Mouse (Mus musculus) granulocyte monocyte progenitor cell, adult 5-6 weeks (primary cell): ENCODE measurements around the gene Olfr702. TPM values are rescaled to one million over a fixed set of nuclear protein-coding genes. Genes with fewer than 3 reads are reported as not detected.

ENCODE experiments used
- ATAC-seq: replicated peaks from 2 replicates; pipeline ENCODE4 v1.8.0; 2016; ENCODE audit warnings: mild to moderate bottlenecking, moderate TSS enrichment, inconsistent platforms; ENCODE audit not compliant: poor library complexity, severe bottlenecking
- total RNA-seq, 2 experiments: library from RNA; stranded (forward) in 1 of 2; stranded (reverse) in 1 of 2; fragments of 200-712, 200-1000 nt in 1 of 2; fragments of >200 nt in 1 of 2; fragmentation: Nextera tagmentation in 1 of 2; gene quantifications; 2 replicates each; pipeline ENCODE4 v1.2.3; 2014 to 2017

The Olfr702 gene
- total RNA-seq (2014; fragmentation: Nextera tagmentation) (not detected in 2 replicates), total RNA-seq (2017) (not detected in 2 replicates)

DNA sequence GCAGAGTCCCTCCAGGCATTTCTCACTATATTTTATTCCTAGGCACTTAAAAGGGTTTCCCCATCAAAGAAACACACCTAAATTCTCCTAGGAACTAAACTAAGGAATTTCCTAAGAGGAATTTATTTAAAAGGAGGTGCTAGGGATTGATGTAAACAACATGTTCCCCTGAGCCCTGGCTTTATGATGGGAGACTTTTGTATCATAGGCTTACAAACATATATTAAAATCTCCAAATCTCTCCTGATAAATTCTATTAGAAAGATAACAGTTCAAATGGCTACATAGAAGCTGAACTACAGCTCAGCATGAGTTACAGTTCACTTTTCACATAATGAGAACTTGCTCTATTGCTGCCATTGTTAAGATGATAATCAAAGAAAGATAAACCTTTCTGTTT is at the start of gene Olfr702:
Olfr702 (minus strand) TSS at position 101 of the 400 bp plus-strand sequence.
- ATAC-seq: no peak

DNA sequence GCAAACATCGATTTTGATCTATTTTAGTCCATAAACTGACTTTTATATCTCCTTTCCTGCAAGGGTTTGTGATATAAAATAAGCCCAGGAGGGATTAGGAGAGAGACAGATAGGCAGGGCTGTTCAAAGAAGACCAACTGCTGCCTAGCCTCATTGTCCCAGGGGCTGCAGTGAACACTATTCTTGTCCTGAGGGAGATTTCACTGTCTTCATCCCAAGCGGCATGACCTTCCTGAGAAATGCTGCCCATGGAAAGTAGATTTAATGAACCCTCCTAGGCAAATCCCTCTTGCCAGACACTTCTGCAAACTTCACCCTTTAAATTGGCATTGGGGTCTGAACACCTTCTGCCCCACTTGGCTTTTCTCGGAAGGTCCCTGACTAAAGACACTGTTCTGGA is 43.1 kb upstream of the Olfr702 start, which contains the start of gene Olfr705:
Olfr705 (minus strand) TSS at position 101 of the 400 bp plus-strand sequence.
- ATAC-seq: no peak

DNA sequence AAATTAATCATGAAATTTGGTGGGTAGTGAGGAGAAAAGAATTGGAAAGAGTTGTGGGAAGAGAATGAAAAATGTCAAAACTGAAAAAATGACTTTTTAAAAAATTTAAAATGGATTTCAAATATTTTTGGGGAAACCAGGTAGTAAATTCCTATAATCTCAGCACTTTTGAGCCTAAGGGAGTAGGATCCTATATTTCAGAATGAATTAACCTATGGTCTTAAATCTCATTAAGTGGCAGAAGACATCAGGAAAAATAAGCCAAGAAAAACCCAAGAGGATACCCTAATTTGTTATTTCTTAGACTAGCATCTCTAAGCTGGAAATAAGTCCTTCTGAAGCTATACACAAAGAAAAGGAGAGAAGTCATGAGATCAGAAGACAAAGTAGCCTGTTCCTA is 29.2 kb upstream of the Olfr702 start, which contains the start of gene Olfr704:
Olfr704 (plus strand) TSS at position 301 of the 400 bp plus-strand sequence.
- no peak for ATAC-seq

DNA sequence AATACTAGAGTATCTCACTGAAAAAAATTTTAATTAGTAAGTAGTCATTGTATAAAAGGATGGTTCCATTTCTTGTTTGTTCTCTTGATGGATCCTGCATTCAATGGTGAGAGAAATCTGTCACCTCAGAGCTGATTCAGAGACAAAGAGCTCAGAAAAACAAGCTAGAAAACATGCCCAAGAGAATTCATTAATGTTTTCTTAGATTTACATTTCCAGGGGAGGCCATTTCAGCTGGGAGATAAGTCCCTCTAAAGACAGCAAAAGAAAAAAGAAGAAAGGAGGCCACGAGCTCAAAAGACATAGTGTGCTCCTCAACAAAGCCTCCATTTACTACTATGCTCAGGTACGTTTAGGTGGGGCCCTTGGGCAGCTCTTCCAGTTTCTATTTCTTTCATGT is 9.4 kb upstream of the Olfr702 start, which contains the start of gene Olfr703:
Olfr703 (plus strand) TSS at position 301 of the 400 bp plus-strand sequence.
- no peak for ATAC-seq

DNA sequence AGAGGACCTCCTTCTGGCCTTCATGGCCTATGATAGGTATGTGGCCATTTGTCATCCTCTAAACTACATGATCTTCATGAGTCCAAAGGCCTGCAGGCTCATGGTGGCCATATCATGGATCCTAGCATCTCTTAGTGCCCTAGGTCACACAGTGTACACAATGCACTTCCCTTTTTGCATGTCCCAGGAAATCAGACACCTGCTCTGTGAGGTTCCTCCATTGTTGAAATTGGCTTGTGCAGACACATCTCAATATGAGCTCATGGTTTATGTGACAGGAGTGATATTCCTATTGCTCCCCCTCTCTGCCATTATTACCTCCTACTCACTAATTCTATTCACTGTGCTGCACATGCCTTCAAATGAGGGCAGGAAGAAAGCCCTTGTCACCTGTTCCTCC is 15.3 kb downstream of the Olfr702 start:
- peak; percentile 51 for ATAC-seq

DNA sequence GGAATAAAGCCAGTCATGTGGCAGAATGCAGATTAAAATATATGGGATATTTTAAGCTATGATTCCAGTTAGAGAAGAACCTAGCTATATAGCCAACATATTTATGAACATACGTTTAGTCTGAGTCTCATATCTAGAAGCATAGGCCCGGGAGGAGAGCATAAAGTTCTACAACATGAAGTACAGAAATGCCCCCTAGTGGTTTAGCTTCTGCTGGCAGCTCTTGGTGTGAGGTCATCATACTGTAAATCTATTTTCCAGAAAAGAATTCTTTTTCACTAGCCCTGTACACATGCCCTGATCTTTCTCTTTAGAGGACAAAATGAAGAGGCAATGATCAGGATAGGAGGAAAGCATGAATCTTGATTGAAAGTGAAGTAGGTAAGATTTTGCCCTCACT is 17.9 kb downstream of the Olfr702 start:
- ATAC-seq: peak; percentile 77

DNA sequence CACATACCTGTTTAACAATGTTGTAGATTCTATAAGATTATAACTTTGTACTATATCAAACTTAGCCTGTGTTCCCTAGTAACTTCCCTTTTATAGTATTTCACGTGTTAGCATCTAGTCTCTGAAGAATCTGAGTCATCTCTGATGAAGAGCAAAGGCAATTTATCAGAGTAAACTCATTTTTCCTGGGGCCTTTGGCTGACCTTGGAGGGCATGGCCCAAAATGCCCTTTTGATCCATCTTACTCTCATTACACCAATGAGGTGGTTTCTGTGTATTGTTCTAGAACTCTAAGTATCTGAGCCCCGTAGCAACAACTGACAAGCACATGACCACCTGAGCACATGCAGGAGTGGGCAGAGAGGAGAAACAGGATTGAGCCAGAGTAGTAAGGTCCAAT is 19.9 kb downstream of the Olfr702 start, which contains the start of gene Olfr701:
Olfr701 (plus strand) TSS at position 301 of the 400 bp plus-strand sequence.
- ATAC-seq: no peak

DNA sequence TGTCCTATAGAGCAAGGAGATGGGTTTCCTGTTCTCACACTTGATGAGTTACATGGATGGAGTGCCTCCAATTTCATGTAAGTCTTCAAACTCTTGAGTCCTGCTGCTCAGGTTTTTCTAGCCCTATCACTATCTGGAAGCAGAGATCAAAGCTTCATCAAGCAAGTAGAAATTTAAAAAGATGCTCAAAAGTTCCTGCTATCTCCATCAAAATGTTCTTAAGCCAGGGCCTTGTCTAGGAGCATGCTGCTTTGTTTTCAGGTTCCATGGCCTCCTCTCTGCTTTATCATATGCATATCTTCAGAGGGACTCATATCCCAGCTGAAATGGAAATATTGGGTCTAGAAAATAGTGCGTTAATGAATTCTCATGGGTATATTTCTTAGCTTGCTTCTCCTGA is 25.0 kb downstream of the Olfr702 start, which contains the start of gene Olfr700:
Olfr700 (minus strand) TSS at position 101 of the 400 bp plus-strand sequence.
- ATAC-seq: no peak

DNA sequence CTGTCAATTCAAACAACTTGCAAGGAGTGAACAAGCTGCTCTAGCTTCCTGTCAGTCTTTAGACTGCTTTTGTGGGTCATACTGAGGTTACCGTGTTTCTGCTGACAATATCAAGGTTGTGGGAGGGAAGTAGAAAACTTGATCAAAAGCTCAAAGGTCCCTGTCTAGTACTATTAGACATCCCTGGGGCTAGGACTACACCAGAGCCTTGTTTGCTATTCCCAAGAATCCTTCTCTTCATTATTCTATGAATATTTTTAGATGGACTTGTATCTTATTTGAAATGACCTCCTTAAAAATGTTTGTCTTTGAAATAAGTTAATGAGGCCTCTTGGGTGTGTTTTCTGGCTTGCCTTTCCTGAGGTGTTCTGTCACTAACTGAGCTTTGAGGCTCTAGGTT is 40.6 kb downstream of the Olfr702 start, which contains the start of gene Olfr699:
Olfr699 (minus strand) TSS at position 101 of the 400 bp plus-strand sequence.
- ATAC-seq: no peak

DNA sequence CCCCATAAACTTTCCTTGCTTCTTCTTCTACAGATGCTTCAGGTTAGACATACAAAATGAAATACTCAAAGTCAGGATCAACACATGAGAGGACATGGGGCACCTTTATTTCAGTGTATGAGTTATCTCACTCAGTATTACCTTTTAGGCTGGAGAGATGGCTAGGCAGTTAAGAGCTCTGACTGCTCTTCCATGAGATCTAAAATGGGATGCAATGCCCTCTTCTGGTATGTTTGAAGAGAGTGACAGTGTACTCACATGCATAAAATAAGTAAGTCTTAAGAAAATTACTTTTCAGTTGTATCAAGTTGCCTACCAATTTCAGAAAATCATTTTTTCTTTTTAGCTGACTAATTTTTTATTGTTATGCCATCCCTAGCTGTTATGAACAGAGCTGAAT is 45.4 kb downstream of the Olfr702 start:
- no peak; the same call in 1 of the 2 replicates for ATAC-seq

Other genes starting within 250 kb of the Olfr702 start
- not detected in 2 replicates for gene Olfr693, start 153.3 kb downstream of the Olfr702 start, total RNA-seq (2014; fragmentation: Nextera tagmentation)
- not detected in 2 replicates for gene Olfr693, start 153.3 kb downstream of the Olfr702 start, total RNA-seq (2017)
- gene Olfr694, start 142.1 kb downstream of the Olfr702 start, total RNA-seq (2014; fragmentation: Nextera tagmentation): not detected in 2 replicates
- gene Olfr694, start 142.1 kb downstream of the Olfr702 start, total RNA-seq (2017): not detected in 2 replicates
- not detected in 2 replicates for gene Olfr695, start 117.5 kb downstream of the Olfr702 start, total RNA-seq (2014; fragmentation: Nextera tagmentation)
- 0.36 TPM in 1 of 2 replicates, not detected in the other for gene Olfr695, start 117.5 kb downstream of the Olfr702 start, total RNA-seq (2017)
- gene Olfr697, start 91.5 kb downstream of the Olfr702 start, total RNA-seq (2014; fragmentation: Nextera tagmentation): not detected in 2 replicates
- gene Olfr697, start 91.5 kb downstream of the Olfr702 start, total RNA-seq (2017): not detected in 2 replicates
- not detected in 2 replicates for gene Olfr698, start 78.5 kb downstream of the Olfr702 start, total RNA-seq (2014; fragmentation: Nextera tagmentation)
- not detected in 2 replicates for gene Olfr698, start 78.5 kb downstream of the Olfr702 start, total RNA-seq (2017)
- gene Olfr699, start 40.7 kb downstream of the Olfr702 start, total RNA-seq (2014; fragmentation: Nextera tagmentation): not detected in 2 replicates
- not detected in 2 replicates for gene Olfr699, start 40.7 kb downstream of the Olfr702 start, total RNA-seq (2017)
- not detected in 2 replicates for gene Olfr700, start 25.1 kb downstream of the Olfr702 start, total RNA-seq (2014; fragmentation: Nextera tagmentation)
- gene Olfr700, start 25.1 kb downstream of the Olfr702 start, total RNA-seq (2017): not detected in 2 replicates
- not detected in 2 replicates for gene Olfr701, start 19.8 kb downstream of the Olfr702 start, total RNA-seq (2014; fragmentation: Nextera tagmentation)
- gene Olfr701, start 19.8 kb downstream of the Olfr702 start, total RNA-seq (2017): not detected in 2 replicates
- not detected in 2 replicates for gene Olfr703, start 9.5 kb upstream of the Olfr702 start, total RNA-seq (2014; fragmentation: Nextera tagmentation)
- gene Olfr703, start 9.5 kb upstream of the Olfr702 start, total RNA-seq (2017): not detected in 2 replicates
- not detected in 2 replicates for gene Olfr704, start 29.3 kb upstream of the Olfr702 start, total RNA-seq (2014; fragmentation: Nextera tagmentation)
- not detected in 2 replicates for gene Olfr704, start 29.3 kb upstream of the Olfr702 start, total RNA-seq (2017)
- not detected in 2 replicates for gene Olfr705, start 43.0 kb upstream of the Olfr702 start, total RNA-seq (2014; fragmentation: Nextera tagmentation)
- gene Olfr705, start 43.0 kb upstream of the Olfr702 start, total RNA-seq (2017): not detected in 2 replicates
- not detected in 2 replicates for gene Olfr706, start 54.3 kb upstream of the Olfr702 start, total RNA-seq (2014; fragmentation: Nextera tagmentation)
- not detected in 2 replicates for gene Olfr706, start 54.3 kb upstream of the Olfr702 start, total RNA-seq (2017)
- gene Olfr707, start 67.3 kb upstream of the Olfr702 start, total RNA-seq (2014; fragmentation: Nextera tagmentation): not detected in 2 replicates
- not detected in 2 replicates for gene Olfr707, start 67.3 kb upstream of the Olfr702 start, total RNA-seq (2017)
- gene Olfr1532-ps1, start 74.1 kb upstream of the Olfr702 start, total RNA-seq (2014; fragmentation: Nextera tagmentation): not detected in 2 replicates
- not detected in 2 replicates for gene Olfr1532-ps1, start 74.1 kb upstream of the Olfr702 start, total RNA-seq (2017)
- not detected in 2 replicates for gene Olfr709-ps1, start 98.3 kb upstream of the Olfr702 start, total RNA-seq (2014; fragmentation: Nextera tagmentation)
- gene Olfr709-ps1, start 98.3 kb upstream of the Olfr702 start, total RNA-seq (2017): not detected in 2 replicates
- not detected in 2 replicates for gene Olfr710, start 114.4 kb upstream of the Olfr702 start, total RNA-seq (2014; fragmentation: Nextera tagmentation)
- not detected in 2 replicates for gene Olfr710, start 114.4 kb upstream of the Olfr702 start, total RNA-seq (2017)
- not detected in 2 replicates for gene Olfr6, start 130.0 kb upstream of the Olfr702 start, total RNA-seq (2014; fragmentation: Nextera tagmentation)
- not detected in 2 replicates for gene Olfr6, start 130.0 kb upstream of the Olfr702 start, total RNA-seq (2017)
- gene Olfr711, start 141.6 kb upstream of the Olfr702 start, total RNA-seq (2014; fragmentation: Nextera tagmentation): not detected in 2 replicates
- not detected in 2 replicates for gene Olfr711, start 141.6 kb upstream of the Olfr702 start, total RNA-seq (2017)
- gene Olfr2, start 172.2 kb upstream of the Olfr702 start, total RNA-seq (2014; fragmentation: Nextera tagmentation): not detected in 2 replicates
- not detected in 2 replicates for gene Olfr2, start 172.2 kb upstream of the Olfr702 start, total RNA-seq (2017)
- gene Olfr713, start 197.3 kb upstream of the Olfr702 start, total RNA-seq (2014; fragmentation: Nextera tagmentation): not detected in 2 replicates
- not detected in 2 replicates for gene Olfr713, start 197.3 kb upstream of the Olfr702 start, total RNA-seq (2017)
- not detected in 2 replicates for gene Olfr714, start 237.1 kb upstream of the Olfr702 start, total RNA-seq (2014; fragmentation: Nextera tagmentation)
- not detected in 2 replicates for gene Olfr714, start 237.1 kb upstream of the Olfr702 start, total RNA-seq (2017)